Mouse (Mus musculus) lung, embryonic 14.5 days (tissue): Measurements from ENCODE around the gene Lonp2. TPM values are rescaled to one million over a fixed set of nuclear protein-coding genes. Genes with fewer than 3 reads are reported as not detected.

Experiments used
- ATAC-seq: fragments of 200-750 bp; cut with Nextera tagmentation; 2 replicates; pipeline ENCODE4 v1.8.0; 2017; ENCODE audit warnings: mild to moderate bottlenecking, moderate TSS enrichment, moderate library complexity; ENCODE audit not compliant: insufficient read depth
- DNase-seq: peaks from one replicate; pipeline ENCODE4 v3.0.0-alpha.2; 2015
- H3K27ac ChIP-seq: fragments of 300-500 bp; sonication (generic); 2 replicates; pipeline ENCODE4 v1.5.1; 2014; ENCODE audit warnings: low read depth, mild to moderate bottlenecking, moderate library complexity
- H3K27me3 ChIP-seq: fragments of 300-500 bp; sonication (generic); 2 replicates; pipeline ENCODE4 v1.6.1; 2014; ENCODE audit warnings: low read length, control low read depth; ENCODE audit not compliant: insufficient read depth
- H3K36me3 ChIP-seq: fragments of 300-500 bp; sonication (generic); 2 replicates; pipeline ENCODE4 v1.6.1; 2014; ENCODE audit warnings: control low read depth; ENCODE audit not compliant: insufficient read depth
- H3K4me1 ChIP-seq: fragments of 300-500 bp; sonication (generic); 2 replicates; pipeline ENCODE4 v1.6.1; 2014; ENCODE audit warnings: antibody characterized with exemption, control low read depth; ENCODE audit not compliant: insufficient read depth
- H3K4me2 ChIP-seq: fragments of 300-500 bp; sonication (generic); 2 replicates; pipeline ENCODE4 v1.6.1; 2014; ENCODE audit warnings: mild to moderate bottlenecking
- H3K4me3 ChIP-seq: fragments of 300-500 bp; sonication (generic); 2 replicates; pipeline ENCODE4 v1.5.1; 2014; ENCODE audit warnings: low read depth, low read length
- H3K9ac ChIP-seq: fragments of 300-500 bp; sonication (generic); 2 replicates; pipeline ENCODE4 v1.6.1; 2014
- H3K9me3 ChIP-seq: fragments of 300-500 bp; sonication (generic); 2 replicates; pipeline ENCODE4 v1.6.1; 2016; ENCODE audit warnings: low read depth, low read length, control low read depth
- CTCF ChIP-seq: IDR thresholded peaks from 2 replicates; pipeline ENCODE4 v1.5.1; 2016; ENCODE audit warnings: antibody characterized with exemption, low read depth
- WGBS: fragments of 180-500 bp; shearing (Covaris S2); extraction: QIAGEN DNeasy Blood & Tissue Kit; methylation state at CpG from one replicate; pipeline ENCODE4 v1.1.7; 2014; 5-methylcytosine and 5-hydroxymethylcytosine counted together
- polyA plus RNA-seq: library from polyadenylated mRNA; unstranded; fragments of >200 nt; fragmentation: Nextera tagmentation; extraction: Ambion mirVana; gene quantifications from 2 replicates; pipeline ENCODE4 v1.2.1, GENCODE M21; 2014

The Lonp2 gene
- polyA plus RNA-seq, 1 experiment from 2014 or later = 48.0 TPM

DNA sequence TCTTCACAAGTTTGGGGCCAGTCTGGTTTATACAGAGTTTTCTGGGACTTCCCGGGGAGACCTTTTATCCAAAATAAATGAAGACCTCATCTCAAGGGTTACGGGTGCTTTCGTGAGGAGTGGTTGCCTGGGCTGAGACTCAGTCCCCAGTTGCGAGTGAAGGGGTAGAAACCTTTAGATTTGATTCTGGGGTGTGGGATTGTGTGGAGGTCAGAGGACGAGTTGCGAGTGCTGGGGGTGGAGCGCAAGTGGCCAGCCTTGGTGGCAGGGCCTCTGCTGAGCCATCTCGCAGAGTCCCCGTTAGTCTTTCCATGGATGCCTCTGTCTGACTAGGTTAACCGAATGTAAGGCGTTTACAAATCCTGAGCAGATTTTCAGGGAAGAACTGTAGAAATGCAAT is 122.7 kb downstream of the Lonp2 start:
- ATAC-seq (peak; percentile 30), DNase-seq (peak; percentile 49)
- H3K4me1 ChIP-seq = peaks cover 5% of the 10 kb centered on the region; the same call in 1 of the 2 replicates
- H3K9ac ChIP-seq = peak overlapping the region; percentile 99
- H3K4me3 ChIP-seq = peak overlapping the region; percentile 94
- H3K4me2 ChIP-seq = peak overlapping the region; percentile 84
- no peaks in the 10 kb centered on the region for H3K9me3 ChIP-seq
- H3K36me3 ChIP-seq = no peaks in the 10 kb centered on the region
- peak overlapping the region; percentile 97 for H3K27ac ChIP-seq
- H3K27me3 ChIP-seq = no peaks in the 10 kb centered on the region
- 2% methylated on average over 11 of the region's 11 CpGs for WGBS
- no peak for TF ChIP-seq CTCF

- WGBS = 35% methylated on average over 2 of the region's 2 CpGs
- H3K36me3 ChIP-seq = no peaks in the 10 kb centered on the region
These were observed 126.0 kb downstream of the Lonp2 start for GRCm38 (mm10) chr8:86749842-86750241.

GRCm38 (mm10) chr8:86756948-86757733 is 133.3 kb downstream of the Lonp2 start:
- Histone ChIP-seq H3K4me1 (no peaks in the 10 kb centered on the region), H3K4me2 (peak overlapping the region; percentile 35), H3K9ac (no peak overlapping the region), H3K27ac (peak overlapping the region; percentile 24; the same call in 1 of the 2 replicates), H3K4me3 (no peak overlapping the region), H3K36me3 (no peaks in the 10 kb centered on the region), H3K27me3 (no peaks in the 10 kb centered on the region), H3K9me3 (no peaks in the 10 kb centered on the region)
- peak; percentile 37 for DNase-seq
- whole genome bisulfite sequencing = 35% methylated on average over 23 of the region's 23 CpGs
- no peak for TF ChIP-seq CTCF
- ATAC-seq = no peak

More at GRCm38 (mm10) chr8:86749842-86750241, 126.0 kb downstream of the Lonp2 start:
- H3K27ac ChIP-seq = no peak overlapping the region
- H3K4me2 ChIP-seq = no peak overlapping the region
- DNase-seq (no peak), ATAC-seq (no peak)
- H3K4me1 ChIP-seq = 0 out of 2 replicates have a peak, but pooled peaks cover 5% of the 10 kb centered on the region
- TF ChIP-seq CTCF = no peak
- H3K9ac ChIP-seq = no peak overlapping the region
- no peak overlapping the region for H3K4me3 ChIP-seq
- no peaks in the 10 kb centered on the region for H3K27me3 ChIP-seq
- no peaks in the 10 kb centered on the region for H3K9me3 ChIP-seq

DNA sequence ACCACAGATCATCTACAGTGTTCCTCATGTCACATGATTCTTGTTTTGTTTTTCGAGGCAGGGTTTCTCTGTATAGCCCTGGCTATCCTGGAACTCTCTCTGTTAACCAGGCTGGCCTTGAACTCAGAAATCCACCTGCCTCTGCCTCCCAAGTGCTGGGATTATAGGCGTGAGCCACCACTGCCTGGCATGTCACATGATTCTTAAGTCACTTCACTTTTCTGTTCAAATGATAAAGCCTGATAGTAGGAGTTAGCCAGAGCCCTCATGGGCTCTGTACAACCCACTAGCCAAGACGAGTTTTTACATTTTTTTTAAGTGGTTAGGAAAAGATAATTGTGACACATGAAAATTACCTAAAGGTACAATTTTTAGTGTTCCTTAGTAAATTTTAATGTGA is 134.8 kb downstream of the Lonp2 start:
- Histone ChIP-seq H3K27me3 (no peaks in the 10 kb centered on the region), H3K36me3 (no peaks in the 10 kb centered on the region), H3K27ac (no peak overlapping the region), H3K4me1 (no peaks in the 10 kb centered on the region), H3K4me3 (no peak overlapping the region), H3K4me2 (no peak overlapping the region), H3K9me3 (no peaks in the 10 kb centered on the region), H3K9ac (no peak overlapping the region)
- no peak for TF ChIP-seq CTCF
- peak; percentile 17 for DNase-seq
- ATAC-seq = peak; percentile 55; the same call in 1 of the 2 replicates
- 48% methylated on average over 3 of the region's 3 CpGs for WGBS

DNA sequence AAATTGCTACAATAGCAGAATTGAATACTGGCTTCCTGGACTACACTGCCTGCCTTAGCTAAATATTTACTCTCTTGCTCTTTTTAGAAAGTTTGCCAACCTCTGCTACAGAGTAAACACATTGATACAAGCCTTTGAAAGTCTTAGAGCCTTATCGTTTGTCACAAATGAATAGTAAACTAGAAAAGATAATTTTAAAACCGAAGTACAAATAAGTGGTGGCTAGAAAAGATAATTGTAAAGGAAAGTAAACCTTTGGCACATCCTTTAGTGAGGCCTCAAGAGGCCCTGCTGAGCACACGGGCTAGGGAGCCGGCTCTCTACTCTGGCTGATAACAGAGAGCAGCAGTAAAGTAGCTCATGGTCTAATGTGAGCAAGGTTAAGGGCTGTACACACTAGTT is 135.2 kb downstream of the Lonp2 start:
- Histone ChIP-seq H3K4me3 (no peak overlapping the region), H3K27me3 (no peaks in the 10 kb centered on the region), H3K9ac (no peak overlapping the region), H3K9me3 (no peaks in the 10 kb centered on the region), H3K27ac (peak overlapping the region; percentile 63), H3K4me1 (no peaks in the 10 kb centered on the region), H3K4me2 (no peak overlapping the region), H3K36me3 (no peaks in the 10 kb centered on the region)
- DNase-seq = peak; percentile 73
- WGBS = 12% methylated on average over 4 of the region's 4 CpGs
- peak; percentile 77; the same call in 1 of the 2 replicates for ATAC-seq
- no peak for TF ChIP-seq CTCF

DNA sequence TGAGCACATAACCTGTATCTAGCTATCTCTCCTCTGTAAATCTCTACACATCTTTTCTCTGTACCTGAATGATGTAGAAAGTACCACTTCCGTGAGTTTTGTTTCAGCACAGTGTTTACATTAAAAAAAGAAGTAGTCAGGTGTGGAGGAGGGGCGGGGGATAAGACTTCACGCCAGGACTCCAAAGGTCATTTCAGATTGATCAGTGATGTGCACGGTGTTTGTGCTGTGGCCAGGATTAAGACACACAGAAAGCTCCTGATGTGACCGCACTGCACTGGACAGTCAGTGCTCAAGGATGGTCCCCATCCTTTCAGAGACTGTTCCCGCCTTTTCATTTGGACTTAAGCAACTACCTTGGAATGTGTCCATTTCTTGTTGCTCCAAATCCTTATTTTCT is 136.9 kb downstream of the Lonp2 start:
- Histone ChIP-seq H3K9ac (no peak overlapping the region), H3K36me3 (no peaks in the 10 kb centered on the region), H3K9me3 (no peaks in the 10 kb centered on the region), H3K4me2 (no peak overlapping the region), H3K4me3 (no peak overlapping the region), H3K27me3 (no peaks in the 10 kb centered on the region), H3K4me1 (no peaks in the 10 kb centered on the region), H3K27ac (no peak overlapping the region)
- ATAC-seq = no peak
- no peak for DNase-seq
- TF ChIP-seq CTCF = no peak
- WGBS = 60% methylated on average over 6 of the region's 6 CpGs

- Histone ChIP-seq H3K9me3 (no peaks in the 10 kb centered on the region), H3K4me1 (no peaks in the 10 kb centered on the region), H3K36me3 (no peaks in the 10 kb centered on the region), H3K27me3 (no peaks in the 10 kb centered on the region), H3K4me2 (no peak overlapping the region), H3K27ac (no peak overlapping the region), H3K9ac (no peak overlapping the region), H3K4me3 (no peak overlapping the region)
- 52% methylated on average over 5 of the region's 5 CpGs for WGBS
- TF ChIP-seq CTCF = no peak
- DNase-seq (no peak), ATAC-seq (no peak)
These were observed 139.0 kb downstream of the Lonp2 start for GRCm38 (mm10) chr8:86762806-86763205.
